Mouse (Mus musculus) common myeloid progenitor, adult 5-6 weeks (primary cell): ENCODE measurements around the gene Timm29. TPM values are rescaled to one million over a fixed set of nuclear protein-coding genes. Genes with fewer than 3 reads are reported as not detected.
"Not testable (repeated sequence)": the region's sequence is repeated elsewhere in the genome, so short reads cannot be mapped to it uniquely, and the experiment has no call there.

Source experiments
- ATAC-seq: replicated peaks from 2 replicates; pipeline ENCODE4 v1.8.0; 2016; ENCODE audit warnings: low read depth, mild to moderate bottlenecking, moderate TSS enrichment, inconsistent platforms; ENCODE audit not compliant: poor library complexity, severe bottlenecking
- total RNA-seq: library from RNA; stranded (forward); fragments of 200-1000, 187-1606 nt; gene quantifications from 2 replicates; pipeline ENCODE4 v1.2.3, GENCODE M21; 2017

The Timm29 gene
- total RNA-seq, 1 experiment from 2014 or later: 42.6 TPM

- no peak for ATAC-seq
These were observed 16.2 kb upstream of the Timm29 start for GRCm38 (mm10) chr9:21576286-21576685.

DNA sequence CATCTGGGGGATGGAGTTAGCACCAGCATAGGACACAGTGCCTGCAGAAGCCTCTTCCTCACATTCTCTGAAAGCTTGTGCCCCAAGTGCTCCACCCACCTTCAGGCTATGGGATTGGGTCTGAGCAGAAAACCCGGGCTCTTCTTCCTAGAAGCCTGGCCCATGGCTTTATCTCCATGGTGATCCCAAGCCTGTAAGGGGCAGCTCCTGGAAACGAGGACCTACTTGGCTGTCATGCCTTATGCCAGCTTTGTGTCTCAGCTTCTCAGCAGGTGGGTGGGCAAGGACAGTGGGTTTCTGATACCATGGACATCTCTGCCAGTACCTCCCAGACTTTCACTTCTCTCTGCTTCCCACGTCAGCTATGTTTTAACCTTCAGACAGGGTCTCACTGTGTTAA is 14.3 kb upstream of the Timm29 start:
- ATAC-seq: no peak

- ATAC-seq: no peak
These were observed 7.1 kb upstream of the Timm29 start for GRCm38 (mm10) chr9:21585401-21585800.

GRCm38 (mm10) chr9:21587678-21588349 is 4.7 kb upstream of the Timm29 start:
- no peak for ATAC-seq

DNA sequence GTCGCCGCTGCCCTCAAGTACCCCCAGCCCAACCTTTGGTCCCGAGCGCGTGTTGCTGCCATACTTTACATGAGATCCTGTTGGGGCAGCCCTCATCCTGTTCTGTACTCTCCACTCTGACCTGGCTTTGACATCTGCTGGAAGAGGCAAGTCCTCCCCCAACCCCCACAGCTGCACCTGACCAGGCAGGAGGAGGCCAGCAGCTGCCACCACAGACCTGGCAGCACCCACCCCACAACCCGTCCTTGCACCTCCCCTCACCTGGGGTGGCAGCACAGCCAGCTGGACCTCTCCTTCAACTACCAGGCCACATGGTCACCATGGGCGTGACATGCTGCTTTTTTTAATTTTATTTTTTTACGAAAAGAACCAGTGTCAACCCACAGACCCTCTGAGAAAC is 4.2 kb upstream of the Timm29 start:
- no peak for ATAC-seq

- ATAC-seq: no peak
These were observed 3.0 kb upstream of the Timm29 start for GRCm38 (mm10) chr9:21589538-21589937.

- no peak for ATAC-seq
These were observed 1.2 kb upstream of the Timm29 start for GRCm38 (mm10) chr9:21591127-21591830.

GRCm38 (mm10) chr9:21591831-21592702 is 455 bp upstream of the Timm29 start:
- ATAC-seq: peak; percentile 50

DNA sequence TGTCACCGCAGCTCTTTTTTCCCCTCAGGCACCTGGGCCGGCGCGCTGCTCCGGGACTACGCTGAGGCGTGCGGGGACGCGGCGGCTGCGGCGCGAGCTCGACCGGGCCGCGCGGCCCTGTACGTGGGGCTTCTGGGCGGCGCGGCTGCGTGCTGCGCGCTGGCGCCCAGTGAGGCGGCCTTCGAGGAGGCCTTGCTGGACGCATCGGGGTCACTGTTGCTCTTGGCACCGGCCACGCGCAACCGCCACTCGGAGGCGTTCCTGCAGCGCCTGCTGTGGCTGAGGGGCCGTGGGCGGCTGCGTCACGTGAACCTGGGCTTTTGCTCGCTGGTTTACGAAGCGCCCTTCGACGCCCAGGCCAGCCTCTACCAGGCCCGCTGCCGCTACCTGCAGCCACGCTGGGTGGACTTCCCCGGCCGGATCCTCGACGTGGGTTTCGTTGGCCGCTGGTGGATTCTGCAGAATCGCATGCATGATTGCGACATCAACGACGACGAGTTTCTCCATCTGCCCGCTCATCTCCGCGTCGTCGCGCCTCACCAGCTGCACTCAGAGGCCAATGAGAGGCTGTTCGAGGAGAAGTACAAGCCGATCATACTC is 700 bp downstream of the Timm29 start:
- peak; percentile 22 for ATAC-seq

- not testable (repeated sequence) for ATAC-seq
These were observed 1.8 kb downstream of the Timm29 start for GRCm38 (mm10) chr9:21594350-21594749.

GRCm38 (mm10) chr9:21594838-21595237 is 2.3 kb downstream of the Timm29 start:
- ATAC-seq: no peak

DNA sequence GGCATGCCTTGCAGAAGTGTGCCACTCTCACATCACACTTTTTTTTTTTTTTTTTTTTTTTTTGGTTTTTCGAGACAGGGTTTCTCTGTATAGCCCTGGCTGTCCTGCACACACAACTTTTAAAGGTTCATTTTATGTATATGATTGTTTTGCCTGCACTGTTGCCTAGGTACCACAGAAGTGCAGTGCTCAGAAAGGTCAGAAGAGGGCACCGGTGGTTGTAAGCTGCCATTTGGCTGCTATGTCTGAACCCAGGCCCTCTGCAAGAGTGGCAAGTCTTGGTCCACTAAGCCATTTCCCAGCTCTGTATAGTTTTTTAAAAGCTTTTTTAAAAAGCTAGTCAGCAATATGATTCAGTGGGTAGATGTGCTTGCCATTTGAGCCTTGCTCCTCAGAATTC is 5.7 kb downstream of the Timm29 start:
- ATAC-seq: peak; percentile 79

GRCm38 (mm10) chr9:21600186-21600585 is 7.7 kb downstream of the Timm29 start:
- no peak for ATAC-seq

DNA sequence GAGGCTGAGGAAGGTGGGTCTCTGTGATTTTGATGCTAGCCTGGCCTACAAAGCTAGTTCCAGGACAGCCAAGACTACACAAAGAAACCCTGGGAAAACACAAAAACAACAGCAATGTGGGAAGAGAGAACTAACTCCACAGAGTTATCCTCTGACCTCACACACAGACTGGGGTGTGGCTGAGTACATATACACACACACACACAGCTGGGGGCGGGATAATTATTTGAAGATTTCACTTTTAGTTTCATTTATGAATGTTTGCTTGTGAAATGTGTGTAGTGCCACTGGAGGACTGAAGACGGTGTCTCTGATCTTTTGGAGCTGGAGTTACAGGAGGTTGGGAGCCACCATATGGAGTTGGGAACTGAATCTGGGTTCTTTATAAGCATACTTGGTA is 8.6 kb downstream of the Timm29 start:
- ATAC-seq: no peak

DNA sequence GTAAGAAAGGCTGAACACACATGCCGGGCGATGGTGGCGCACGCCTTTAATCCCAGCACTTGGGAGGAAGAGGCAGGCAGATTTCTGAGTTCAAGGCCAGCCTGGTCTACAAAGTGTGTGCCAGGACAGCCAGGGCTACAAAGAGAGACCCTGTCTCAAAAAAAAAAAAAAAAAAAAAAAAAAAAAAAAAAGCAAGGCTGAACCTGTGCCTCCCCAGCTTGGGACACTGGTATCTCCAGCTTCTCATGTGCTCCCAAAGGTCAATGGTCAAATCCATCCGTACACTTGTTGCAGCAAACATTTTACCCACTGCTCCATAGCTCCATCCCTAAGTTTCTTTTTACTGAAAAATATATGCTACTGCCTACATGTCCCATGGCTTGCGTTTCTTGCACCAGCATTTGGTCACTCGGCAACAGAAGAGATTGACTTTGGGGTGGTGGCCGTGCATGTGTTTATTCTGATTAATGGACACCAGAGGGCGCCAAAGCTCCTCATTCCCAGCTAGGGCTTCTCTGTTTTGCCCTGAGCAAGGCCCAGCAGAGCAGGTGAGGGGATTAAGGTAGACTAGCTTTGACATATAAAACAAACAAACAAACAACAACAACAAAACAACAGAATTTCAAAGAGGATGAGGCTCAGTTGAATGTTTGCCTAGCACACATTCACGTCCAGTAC is 9.3 kb downstream of the Timm29 start:
- peak; percentile 74 for ATAC-seq

DNA sequence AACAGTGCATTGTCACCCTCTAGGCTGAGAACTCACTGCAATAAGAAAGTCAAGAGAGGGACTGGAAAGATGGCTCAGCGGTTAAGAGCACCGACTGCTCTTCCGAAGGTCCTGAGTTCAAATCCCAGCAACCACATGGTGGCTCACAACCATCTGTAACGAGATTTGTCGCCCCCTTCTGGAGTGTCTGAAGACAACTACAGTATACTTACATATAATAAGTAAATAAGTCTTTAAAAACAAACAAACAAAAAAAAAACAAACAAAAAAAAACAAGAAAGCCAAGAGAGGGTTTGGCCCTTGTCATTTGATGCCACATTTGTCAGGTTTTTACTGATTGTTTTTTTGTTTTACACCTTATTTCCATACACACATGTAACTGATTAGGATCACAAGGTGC is 11.6 kb downstream of the Timm29 start:
- no peak for ATAC-seq

- ATAC-seq: no peak
These were observed 13.3 kb downstream of the Timm29 start for GRCm38 (mm10) chr9:21605865-21606264.

GRCm38 (mm10) chr9:21606648-21607047 is 14.1 kb downstream of the Timm29 start:
- 0 out of 2 replicates have a peak, but pooled peaks have one; percentile 21 for ATAC-seq

- peak; percentile 95 for ATAC-seq
These were observed 17.3 kb downstream of the Timm29 start for GRCm38 (mm10) chr9:21609861-21610260.
